Mouse (Mus musculus) layer of hippocampus, adult 2 months (tissue): ENCODE measurements around the gene Atp5g1. TPM values are rescaled to one million over a fixed set of nuclear protein-coding genes. Genes with fewer than 3 reads are reported as not detected.

Source experiments
- DNase-seq, 2 experiments: peaks; one replicate each; pipeline ENCODE4 v3.0.0; 2022; ENCODE audit warnings: low spot score in 2 of 2
- H3K27ac ChIP-seq: fragments of 200-600 bp; 2 replicates; pipeline ENCODE4 v1.8.1; 2022
- H3K4me3 ChIP-seq: fragments of 200-600 bp; 2 replicates; pipeline ENCODE4 v1.8.1; 2022; ENCODE audit warnings: mild to moderate bottlenecking
- CTCF ChIP-seq: fragments of 200-600 bp; conservative IDR thresholded peaks from 2 replicates; pipeline ENCODE4 v1.8.1; 2022; ENCODE audit warnings: antibody characterized with exemption, mild to moderate bottlenecking, moderate library complexity
- total RNA-seq, 2 experiments: library from RNA; stranded (reverse); gene quantifications; 2 replicates each; pipeline ENCODE4 v1.2.3; 2021

The Atp5g1 gene
- total RNA-seq, 2 experiments from 2014 or later = 409 to 414 TPM

- peak; percentile 60 for TF ChIP-seq CTCF
- H3K4me3 ChIP-seq = no peak overlapping the region
- no peak for DNase-seq
- H3K27ac ChIP-seq = no peak overlapping the region
These were observed 15.6 kb upstream of the Atp5g1 start for GRCm38 (mm10) chr11:96091073-96091472.

DNA sequence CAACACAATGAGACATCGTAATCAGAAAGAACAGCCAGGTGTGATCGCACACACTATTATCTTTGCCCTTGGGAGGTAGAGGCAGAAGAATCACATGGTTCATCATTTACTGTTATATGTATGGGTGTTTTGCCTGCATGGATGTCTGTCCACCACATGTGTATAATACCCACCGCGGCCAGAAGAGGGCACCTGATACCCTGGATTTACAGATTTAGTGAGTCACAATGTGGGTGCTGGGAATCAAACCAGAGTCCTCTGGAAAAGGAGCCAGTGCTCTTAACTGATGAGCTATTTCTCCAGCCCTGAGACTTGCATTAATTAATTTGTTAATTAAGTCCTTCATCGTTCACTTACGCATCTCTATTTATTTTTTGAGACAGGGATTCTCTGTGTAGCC, 12.5 kb upstream of the Atp5g1 start:
- Histone ChIP-seq H3K27ac (no peak overlapping the region), H3K4me3 (no peak overlapping the region)
- TF ChIP-seq CTCF = no peak
- DNase-seq = no peak

DNA sequence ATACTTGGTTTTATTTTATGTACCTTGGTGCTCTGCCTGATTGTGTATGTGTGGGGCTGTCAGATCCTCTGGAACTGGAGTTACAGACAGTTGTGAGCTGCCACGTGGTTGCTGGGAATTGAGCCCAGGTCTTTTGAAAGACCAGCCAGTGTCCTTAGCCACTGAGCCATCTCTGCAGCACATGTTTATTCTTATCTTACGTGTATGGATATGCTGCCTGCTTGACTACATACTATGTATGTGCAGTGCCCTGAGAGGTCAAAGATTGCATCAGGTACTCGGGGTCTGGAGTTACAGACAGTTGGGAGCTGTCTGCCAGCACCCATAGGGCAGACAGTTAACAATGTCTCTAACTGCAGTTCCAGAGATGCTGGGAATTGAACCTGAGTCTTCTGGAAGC, 7.2 kb upstream of the Atp5g1 start:
- no peak overlapping the region for H3K27ac ChIP-seq
- H3K4me3 ChIP-seq = no peak overlapping the region
- no peak for TF ChIP-seq CTCF
- no peak for DNase-seq

GRCm38 (mm10) chr11:96080736-96081135, 5.3 kb upstream of the Atp5g1 start:
- H3K27ac ChIP-seq = no peak overlapping the region
- DNase-seq = no peak
- TF ChIP-seq CTCF = no peak
- no peak overlapping the region for H3K4me3 ChIP-seq

DNA sequence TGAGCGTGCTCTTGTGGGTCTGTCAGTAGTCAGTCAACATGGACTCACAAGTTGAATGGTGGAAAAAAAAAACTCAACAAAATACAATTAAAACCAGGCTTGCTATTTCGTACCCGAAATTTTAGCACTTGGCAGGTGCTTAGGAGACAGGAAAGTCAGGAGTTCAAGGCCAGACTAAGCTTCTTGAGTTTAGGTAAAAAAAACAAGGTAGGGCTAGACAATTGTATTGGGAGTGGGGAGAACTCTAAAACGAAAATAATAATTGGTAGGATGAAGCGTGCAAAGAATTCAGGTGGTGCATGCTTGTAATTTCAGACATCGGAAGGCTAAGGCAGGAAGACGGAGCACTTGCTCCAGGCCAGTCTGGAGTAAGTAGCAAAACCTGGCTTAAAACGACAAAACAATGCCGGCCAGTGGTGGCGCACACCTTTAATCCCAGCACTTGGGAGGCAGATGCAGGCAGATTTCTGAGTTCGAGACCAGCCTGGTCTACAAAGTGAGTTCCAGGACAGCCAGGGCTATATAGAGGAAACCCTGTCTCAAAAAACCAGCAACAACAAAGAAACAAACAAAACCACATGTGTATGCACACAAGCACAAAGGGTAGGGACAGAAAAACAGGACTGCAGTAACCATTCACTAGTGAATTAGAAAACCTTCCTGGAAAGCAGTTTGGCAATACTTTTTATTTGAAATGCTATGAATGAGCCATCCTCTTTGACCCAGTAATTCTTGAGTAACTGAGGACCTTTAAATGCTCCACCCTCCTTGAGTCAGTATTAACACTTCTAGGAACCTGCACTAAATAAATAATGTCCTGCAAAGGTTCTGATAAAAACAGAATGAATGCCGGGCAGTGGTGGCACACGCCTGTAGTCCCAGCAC, 993 bp upstream of the Atp5g1 start:
- Histone ChIP-seq H3K4me3 (peak overlapping the region; percentile 57), H3K27ac (peak overlapping the region; percentile 92)
- no peak for TF ChIP-seq CTCF
- DNase-seq = no peak

DNA sequence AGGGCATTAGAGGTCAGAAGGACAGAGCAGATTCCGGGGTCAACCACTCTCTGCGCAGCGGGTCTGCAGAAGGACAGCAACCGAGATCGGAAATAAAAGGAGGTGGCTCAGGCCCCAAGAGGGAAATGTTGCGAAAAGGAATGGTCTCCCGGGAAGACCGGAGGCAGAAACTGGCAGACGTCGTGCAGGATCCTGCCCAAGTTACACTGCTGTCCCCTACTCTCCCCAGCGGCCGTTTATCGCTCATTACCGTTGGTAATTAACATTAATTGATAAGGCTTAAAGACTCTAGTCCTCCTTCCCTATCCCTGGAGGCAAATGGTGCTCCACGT, 327 bp downstream of the Atp5g1 start:
- TF ChIP-seq CTCF = no peak
- Histone ChIP-seq H3K27ac (peak overlapping the region; percentile 93), H3K4me3 (peak overlapping the region; percentile 98)
- no peak for DNase-seq

- Histone ChIP-seq H3K4me3 (peak overlapping the region; percentile 98), H3K27ac (peak overlapping the region; percentile 93)
- no peak for DNase-seq
- TF ChIP-seq CTCF = no peak
These were observed 906 bp downstream of the Atp5g1 start for GRCm38 (mm10) chr11:96074351-96075176.

GRCm38 (mm10) chr11:96073295-96073993, 2.0 kb downstream of the Atp5g1 start:
- TF ChIP-seq CTCF = no peak
- no peak for DNase-seq
- H3K4me3 ChIP-seq = peak overlapping the region; percentile 98
- H3K27ac ChIP-seq = peak overlapping the region; percentile 93; the same call in 1 of the 2 replicates

- no peak for DNase-seq
- TF ChIP-seq CTCF = no peak
- Histone ChIP-seq H3K4me3 (no peak overlapping the region), H3K27ac (no peak overlapping the region)
These were observed 4.5 kb downstream of the Atp5g1 start for GRCm38 (mm10) chr11:96071013-96071412.

DNA sequence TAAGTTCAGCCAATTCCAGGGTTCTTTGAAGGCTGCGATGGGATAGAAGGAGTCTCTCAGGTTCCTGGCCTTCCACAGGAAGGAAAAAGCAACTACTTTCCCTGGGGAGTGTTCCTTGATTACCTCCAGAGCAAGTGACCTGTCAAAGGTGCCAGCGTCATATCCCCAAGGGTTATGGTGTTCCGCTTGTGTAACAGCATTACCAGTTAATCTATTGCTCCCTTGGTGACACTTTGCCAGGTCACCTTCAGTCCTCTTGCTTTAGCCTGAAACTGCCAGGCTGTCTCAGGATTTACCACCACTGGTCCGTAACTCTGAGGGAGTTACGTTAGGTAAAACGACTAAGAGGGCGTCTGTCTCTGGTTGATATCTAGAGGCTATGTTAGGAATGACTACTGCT, 5.1 kb downstream of the Atp5g1 start:
- Histone ChIP-seq H3K27ac (no peak overlapping the region), H3K4me3 (no peak overlapping the region)
- no peak for DNase-seq
- no peak for TF ChIP-seq CTCF

DNA sequence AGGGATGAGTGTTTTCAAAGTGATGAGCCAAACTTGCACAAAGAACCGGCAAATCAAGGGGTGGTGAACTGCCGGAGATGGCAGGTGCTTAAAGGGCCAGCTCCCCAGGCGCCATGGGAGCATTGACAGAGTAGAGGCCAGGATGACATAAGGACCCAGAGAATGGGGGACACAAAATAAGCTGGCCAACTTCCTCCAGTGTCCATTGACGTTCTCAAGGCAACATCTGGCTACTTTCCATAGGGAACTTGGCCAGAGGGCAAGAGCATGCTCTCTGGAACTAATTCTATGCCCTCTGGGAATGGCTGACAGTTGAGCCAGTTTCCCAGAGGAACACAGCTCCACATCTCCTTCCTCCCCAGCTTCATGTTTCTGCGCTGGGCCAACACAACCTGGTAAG, 7.2 kb downstream of the Atp5g1 start:
- no peak overlapping the region for H3K27ac ChIP-seq
- no peak for DNase-seq
- TF ChIP-seq CTCF = no peak
- H3K4me3 ChIP-seq = no peak overlapping the region

DNA sequence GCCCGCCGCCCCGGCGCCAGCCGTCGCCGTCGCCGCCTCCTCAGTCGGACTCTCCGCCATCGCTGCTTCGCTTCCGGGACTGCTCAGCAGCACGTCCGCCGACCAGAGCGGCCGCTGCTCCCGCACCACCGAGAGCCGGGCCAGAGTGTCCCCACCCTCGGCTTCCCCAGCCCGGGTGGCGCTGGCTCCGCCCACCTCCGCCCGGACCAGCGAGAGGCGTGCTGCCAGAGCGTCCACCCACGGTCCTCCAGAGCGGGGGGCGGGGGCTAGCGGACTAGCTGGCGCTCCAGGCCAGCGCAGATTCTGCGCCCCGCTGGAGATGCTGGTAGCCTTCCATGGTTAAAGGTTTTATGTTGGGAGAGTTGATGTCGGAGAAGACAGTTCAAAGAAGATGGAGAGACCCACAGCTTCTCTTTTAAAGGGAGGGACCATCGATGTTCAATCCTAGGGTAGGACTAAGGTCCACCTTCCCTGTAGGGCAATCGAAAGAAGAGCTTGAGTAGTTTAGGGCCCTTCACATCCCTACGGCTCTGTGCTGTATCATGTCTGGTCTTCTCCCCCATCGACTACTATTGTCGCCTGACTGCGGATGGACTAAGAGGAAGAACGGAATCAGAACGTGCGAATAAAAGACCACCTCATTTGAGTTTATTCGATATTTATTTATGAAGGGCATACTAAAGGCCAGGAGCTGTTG, 10.1 kb downstream of the Atp5g1 start, which contains the start of gene Ube2z:
TSS of gene Ube2z (minus strand) at position 174 of the 697 bp plus-strand sequence.
- Histone ChIP-seq H3K4me3 (peak within 1 kb of the TSS; percentile 82), H3K27ac (peak within 1 kb of the TSS; percentile 96)
- DNase-seq = peak; percentile 97 to 99
- peak; percentile 49 for TF ChIP-seq CTCF
